Mouse (Mus musculus): ENCODE measurements around the gene Zar1l.

GRCm38 (mm10) chr5:150490285-150490684, 27.7 kb downstream of the Zar1l start:
- TF ChIP-seq CTCF (IDR thresholded peaks at IDR 0.05; ENCODE audit: borderline replicate concordance, insufficient read depth, low read depth, low read length) = no peak
- TF ChIP-seq POLR2A (IDR thresholded peaks at IDR 0.05; ENCODE audit: borderline replicate concordance, insufficient read depth, low read length) = no peak

Data from cerebellum, adult 2 months (tissue).